Mouse (Mus musculus) liver, postnatal 0 days (tissue): ENCODE measurements around the gene Gm6034. TPM values are rescaled to one million over a fixed set of nuclear protein-coding genes. Genes with fewer than 3 reads are reported as not detected.
"Not testable (repeated sequence)": the region's sequence is repeated elsewhere in the genome, so short reads cannot be mapped to it uniquely, and the experiment has no call there.

Experiments used
- ATAC-seq: fragments of 200-750 bp; cut with Nextera tagmentation; 2 replicates; pipeline ENCODE4 v1.8.0; 2017; ENCODE audit warnings: mild to moderate bottlenecking, moderate library complexity
- DNase-seq: peaks from one replicate; pipeline ENCODE4 v3.0.0-alpha.2; 2016
- H3K27ac ChIP-seq: fragments of 300-500 bp; sonication (generic); 2 replicates; pipeline ENCODE4 v1.5.1; 2014; ENCODE audit warnings: antibody characterized with exemption, moderate library complexity, mild to moderate bottlenecking, low read depth
- H3K27me3 ChIP-seq: fragments of 300-500 bp; sonication (generic); 2 replicates; pipeline ENCODE4 v1.6.1; 2014; ENCODE audit warnings: low read length, control low read depth, mixed read lengths; ENCODE audit not compliant: insufficient read depth
- H3K36me3 ChIP-seq: fragments of 300-500 bp; sonication (generic); replicated peaks from 2 replicates; pipeline ENCODE4 v1.6.1; 2014; ENCODE audit warnings: mild to moderate bottlenecking, control low read depth, low read length, moderate library complexity, mixed read lengths; ENCODE audit not compliant: insufficient read depth
- H3K4me1 ChIP-seq: fragments of 300-500 bp; sonication (generic); 2 replicates; pipeline ENCODE4 v1.6.1; 2014; ENCODE audit warnings: antibody characterized with exemption, mild to moderate bottlenecking, control low read depth; ENCODE audit not compliant: insufficient read depth
- H3K4me2 ChIP-seq: fragments of 300-500 bp; sonication (generic); 2 replicates; pipeline ENCODE4 v1.6.1; 2014; ENCODE audit warnings: low read depth, mild to moderate bottlenecking, low read length, moderate library complexity, mixed read lengths
- H3K4me3 ChIP-seq: fragments of 300-500 bp; sonication (generic); 2 replicates; pipeline ENCODE4 v1.5.1; 2014; ENCODE audit warnings: low read depth, low read length
- H3K9ac ChIP-seq: fragments of 300-500 bp; sonication (generic); replicated peaks from 2 replicates; pipeline ENCODE4 v1.6.1; 2014; ENCODE audit warnings: mild to moderate bottlenecking, moderate library complexity
- H3K9me3 ChIP-seq: fragments of 300-500 bp; sonication (generic); 2 replicates; pipeline ENCODE4 v1.6.1; 2016; ENCODE audit warnings: mild to moderate bottlenecking, control low read depth, low read length, mixed read lengths
- CTCF ChIP-seq: sonication (generic); IDR thresholded peaks from 2 replicates; pipeline ENCODE4 v1.5.1; 2016; ENCODE audit warnings: antibody characterized with exemption, low read depth
- EP300 ChIP-seq: IDR thresholded peaks from 2 replicates; pipeline ENCODE4 v1.6.1; 2016; ENCODE audit warnings: antibody characterized with exemption, low read depth, mild to moderate bottlenecking
- WGBS: fragments of 180-500 bp; shearing (Covaris S2); extraction: QIAGEN DNeasy Blood & Tissue Kit; methylation state at CpG from one replicate; pipeline ENCODE4 v1.1.7; 2014; ENCODE audit not compliant: insufficient replicate concordance; 5-methylcytosine and 5-hydroxymethylcytosine counted together
- polyA plus RNA-seq: library from polyadenylated mRNA; unstranded; fragments of >200 nt; fragmentation: Nextera tagmentation; extraction: Ambion mirVana; gene quantifications from 2 replicates; pipeline ENCODE4 v1.2.1, GENCODE M21; 2015

Gm6034 gene
- polyA plus RNA-seq, 1 experiment from 2014 or later, result not detected

DNA sequence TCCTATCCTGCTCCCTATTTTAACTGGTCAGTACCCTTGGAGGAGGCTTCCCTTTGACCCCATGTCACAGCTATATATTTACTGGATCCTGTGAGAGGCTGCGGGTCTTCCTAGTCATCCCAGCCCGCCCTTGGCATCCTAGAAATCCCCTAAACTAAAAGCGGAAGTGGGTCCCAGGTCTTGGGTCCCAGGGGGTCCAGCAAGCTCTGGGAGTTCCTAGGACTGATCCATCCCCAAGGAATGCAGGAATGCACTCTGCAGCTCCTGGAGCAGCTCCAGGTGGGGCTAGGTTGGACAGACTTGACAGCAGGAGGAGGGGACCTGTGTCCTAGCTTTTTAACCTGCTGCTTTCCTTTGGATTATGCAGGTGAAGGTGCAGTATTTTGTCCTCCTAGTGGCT lies 51.2 kb downstream of the Gm6034 start:
- ATAC-seq, result no peak
- Histone ChIP-seq H3K27me3 (no peaks in the 10 kb centered on the region), H3K9me3 (no peaks in the 10 kb centered on the region), H3K9ac (no peak overlapping the region), H3K27ac (no peak overlapping the region), H3K4me2 (no peak overlapping the region), H3K4me1 (no peaks in the 10 kb centered on the region), H3K36me3 (no peaks in the 10 kb centered on the region), H3K4me3 (no peak overlapping the region)
- TF ChIP-seq EP300, result no peak
- TF ChIP-seq CTCF, result no peak
- DNase-seq, result no peak
- 18% methylated on average over 3 of the region's 3 CpGs for WGBS

DNA sequence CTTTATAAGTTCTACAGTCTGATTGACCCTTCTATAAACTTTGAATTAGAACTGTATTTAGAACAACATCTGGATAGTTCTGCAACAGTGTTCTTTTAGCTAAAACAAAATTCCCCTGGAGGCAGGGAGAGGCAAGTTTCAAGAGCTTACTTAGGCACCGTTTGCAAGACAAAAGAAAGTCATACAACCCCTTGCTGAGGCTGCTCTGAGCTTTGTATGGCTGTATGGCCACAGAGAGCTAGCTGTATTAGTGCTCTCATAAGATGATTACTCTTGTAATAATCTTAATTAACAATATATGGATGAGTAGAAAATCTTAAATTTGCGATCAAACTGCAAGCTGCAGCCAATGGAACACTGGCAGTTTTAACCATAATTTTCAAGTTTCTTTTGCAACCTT lies 56.8 kb downstream of the Gm6034 start:
- H3K9ac ChIP-seq, H3K27ac ChIP-seq, H3K9me3 ChIP-seq, H3K4me1 ChIP-seq, H3K36me3 ChIP-seq, H3K4me2 ChIP-seq, H3K4me3 ChIP-seq, ATAC-seq, H3K27me3 ChIP-seq, DNase-seq: not testable (repeated sequence)
- WGBS, result 57% methylated on average over 2 of the region's 2 CpGs

DNA sequence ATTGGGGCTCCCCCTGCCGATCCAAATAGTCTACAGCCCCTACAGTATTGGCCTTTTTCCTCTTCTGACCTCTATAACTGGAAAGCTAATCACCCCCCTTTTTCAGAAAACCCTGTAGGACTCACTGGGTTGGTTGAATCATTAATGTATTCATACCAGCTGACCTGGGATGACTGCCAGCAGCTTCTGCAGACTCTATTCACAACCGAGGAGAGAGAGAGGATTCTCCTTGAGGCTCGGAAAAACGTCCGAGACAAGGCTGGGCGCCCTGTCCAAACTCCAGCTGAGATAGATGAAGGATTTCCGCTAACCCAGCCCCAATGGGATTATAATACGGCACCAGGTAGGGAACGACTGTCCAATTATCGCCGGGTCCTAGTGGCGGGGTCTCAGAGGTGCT lies 59.3 kb downstream of the Gm6034 start:
- not testable (repeated sequence) for H3K36me3 ChIP-seq, H3K4me3 ChIP-seq, DNase-seq, H3K4me1 ChIP-seq, H3K27ac ChIP-seq, ATAC-seq, H3K9me3 ChIP-seq, H3K27me3 ChIP-seq, H3K4me2 ChIP-seq, H3K9ac ChIP-seq
- 89% methylated on average over 11 of the region's 12 CpGs for WGBS

Other genes starting within 250 kb of the Gm6034 start
- 15.4 and 18.6 TPM in 2 replicates for gene Ier3, start 221.3 kb upstream of the Gm6034 start, polyA plus RNA-seq
- 25.9 and 31.3 TPM in 2 replicates for gene Flot1, start 219.7 kb upstream of the Gm6034 start, polyA plus RNA-seq
- 198 and 213 TPM in 2 replicates for gene Tubb5, start 204.7 kb upstream of the Gm6034 start, polyA plus RNA-seq
- gene Mdc1, start 201.4 kb upstream of the Gm6034 start, polyA plus RNA-seq, result 2.5 and 3.3 TPM in 2 replicates
- gene Nrm, start 181.6 kb upstream of the Gm6034 start, polyA plus RNA-seq, result 15.5 and 15.8 TPM in 2 replicates
- gene Ppp1r18, start 177.4 kb upstream of the Gm6034 start, polyA plus RNA-seq, result 14.1 and 15.3 TPM in 2 replicates
- gene Dhx16, start 163.1 kb upstream of the Gm6034 start, polyA plus RNA-seq, result 14.3 and 15.6 TPM in 2 replicates
- gene 2310061I04Rik, start 145.5 kb upstream of the Gm6034 start, polyA plus RNA-seq, result 15.6 and 16.9 TPM in 2 replicates
- gene Atat1, start 132.9 kb upstream of the Gm6034 start, polyA plus RNA-seq, result 3.4 and 4.8 TPM in 2 replicates
- 81.2 and 82.4 TPM in 2 replicates for gene Mrps18b, start 126.6 kb upstream of the Gm6034 start, polyA plus RNA-seq
- 10.0 and 15.9 TPM in 2 replicates for gene Ppp1r10, start 126.5 kb upstream of the Gm6034 start, polyA plus RNA-seq
- 37.8 and 47.7 TPM in 2 replicates for gene Abcf1, start 73.2 kb upstream of the Gm6034 start, polyA plus RNA-seq
- 9.5 and 10.8 TPM in 2 replicates for gene Gnl1, start 63.1 kb upstream of the Gm6034 start, polyA plus RNA-seq
- gene Prr3, start 62.7 kb upstream of the Gm6034 start, polyA plus RNA-seq, result 6.1 and 6.3 TPM in 2 replicates
- 4.6 and 5.4 TPM in 2 replicates for gene H2-T24, start 22.4 kb upstream of the Gm6034 start, polyA plus RNA-seq
- 113 and 120 TPM in 2 replicates for gene H2-T23, start 10.1 kb upstream of the Gm6034 start, polyA plus RNA-seq
- 16.2 and 17.1 TPM in 2 replicates for gene H2-T22, start 214 bp upstream of the Gm6034 start, polyA plus RNA-seq
- gene Gm11127, start 15.4 kb downstream of the Gm6034 start, polyA plus RNA-seq, result 0.12 TPM in 1 of 2 replicates, not detected in the other
- not detected in 2 replicates for gene Gm19684, start 78.7 kb downstream of the Gm6034 start, polyA plus RNA-seq
- not detected in 2 replicates for gene Gm7030, start 86.5 kb downstream of the Gm6034 start, polyA plus RNA-seq
- gene Gm8909, start 125.6 kb downstream of the Gm6034 start, polyA plus RNA-seq, result not detected in 2 replicates
- gene H2-T3, start 147.3 kb downstream of the Gm6034 start, polyA plus RNA-seq, result not detected in 2 replicates
- 53.2 and 55.1 TPM in 2 replicates for gene Rpp21, start 215.1 kb downstream of the Gm6034 start, polyA plus RNA-seq
- gene Trim39, start 229.3 kb downstream of the Gm6034 start, polyA plus RNA-seq, result 2.7 and 3.6 TPM in 2 replicates
- gene H2-M10.2, start 243.5 kb downstream of the Gm6034 start, polyA plus RNA-seq, result not detected in 2 replicates